ENCODE assay signal across 8 mouse cellular contexts in the genomic region with DNA sequence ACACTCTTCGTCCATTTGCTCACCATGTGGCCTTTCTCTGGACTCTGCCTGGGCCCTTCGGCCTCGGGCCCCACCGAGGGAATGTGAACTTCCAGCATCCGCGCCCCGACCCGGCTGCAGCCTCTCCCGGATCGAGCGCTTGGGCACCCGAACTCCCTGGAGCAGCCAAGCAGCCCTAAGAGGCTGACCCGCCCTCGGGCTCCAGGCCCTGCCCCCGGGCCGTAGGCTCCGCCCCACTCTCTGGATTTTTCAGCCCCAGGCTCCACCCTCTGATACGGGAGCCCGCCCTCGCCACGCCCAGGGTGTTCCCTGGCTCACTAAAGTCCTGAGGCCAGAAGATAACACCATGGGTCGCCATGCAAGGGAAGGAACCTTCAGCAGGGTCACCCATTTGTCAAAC. TPM values are rescaled to one million over a fixed set of nuclear protein-coding genes. Genes with fewer than 3 reads are reported as not detected.
A peak's percentile ranks its signal among the peaks of the same experiment; 100 is the strongest.
DNase-seq lines count a peak whose midpoint lies in the region; ATAC-seq and TF ChIP-seq lines count a peak whose summit lies in the region.

Gene Snx22 (minus strand): TSS at position 137 of the 400 bp plus-strand sequence.

- intact Hi-C loops in left cerebral cortex, postnatal 25 days (cut with DNase I) = no loop called here

- peak; percentile 86 for ATAC-seq in hindbrain, postnatal 0 days
- ATAC-seq in megakaryocyte-erythroid progenitor cell, adult 5-6 weeks (replicated peaks; ENCODE audit: low FRiP score, low TSS enrichment, poor library complexity, severe bottlenecking) = peak; percentile 96

- no peak for TF ChIP-seq CTCF in cortical plate, adult 2 months (IDR thresholded peaks at IDR 0.05; ENCODE audit: extremely low read depth, insufficient read depth, low read length)
- no peak for TF ChIP-seq CTCF in hindbrain, postnatal 0 days (IDR thresholded peaks at IDR 0.05; ENCODE audit: low read depth)

- no peaks in the 10 kb centered on the region for H3K4me1 ChIP-seq in cortical plate, adult 2 months (ENCODE audit: control insufficient read depth, insufficient read depth, low read length)
- no peaks in the 10 kb centered on the region for H3K4me1 ChIP-seq in hindbrain, postnatal 0 days (ENCODE audit: insufficient read depth, low read length)

- H3K9ac ChIP-seq in hindbrain, postnatal 0 days (replicated peaks; ENCODE audit: low read length) = peak within 1 kb of the TSS; percentile 61

- H3K27me3 ChIP-seq in hindbrain, postnatal 0 days (ENCODE audit: insufficient read depth, low read length) = no peaks in the 10 kb centered on the region

- TF ChIP-seq POLR2A in cortical plate, adult 2 months (IDR thresholded peaks at IDR 0.05; ENCODE audit: extremely low read depth, insufficient read depth, low read length) = no peak

- 1% methylated on average over 22 of the region's 22 CpGs for WGBS in hindbrain, postnatal 0 days

- H3K4me3 ChIP-seq in cortical plate, adult 2 months (ENCODE audit: insufficient read depth, low read length) = peak within 1 kb of the TSS; percentile 39
- H3K4me3 ChIP-seq in hindbrain, postnatal 0 days (ENCODE audit: low read length) = peak within 1 kb of the TSS; percentile 54

- peak within 1 kb of the TSS; percentile 95 for H3K4me2 ChIP-seq in hindbrain, postnatal 0 days (ENCODE audit: low read depth, low read length)

- peaks cover 20% of the 10 kb centered on the region for H3K36me3 ChIP-seq in hindbrain, postnatal 0 days (ENCODE audit: insufficient read depth, low read length)

- no peaks in the 10 kb centered on the region for H3K9me3 ChIP-seq in hindbrain, postnatal 0 days (ENCODE audit: low read length)

- no peak within 1 kb of the TSS for H3K27ac ChIP-seq in cortical plate, adult 2 months (ENCODE audit: insufficient read depth, low read length)
- H3K27ac ChIP-seq in hindbrain, postnatal 0 days = no peak within 1 kb of the TSS

- DNase-seq in adrenal gland, adult (ENCODE audit: inconsistent age in 2 of 2, low spot score in 1 of 2) = peak; percentile 90 to 96
- DNase-seq in gastrocnemius, adult 8-10 months (ENCODE audit: low spot score in 2 of 2) = peak; percentile 79 to 84
- peak; percentile 83 for DNase-seq in hindbrain, postnatal 0 days (ENCODE audit: low spot score)
- peak; percentile 58 to 66 for DNase-seq in left cerebral cortex, postnatal 25 days (ENCODE audit: low spot score in 2 of 2)
- peak; percentile 79 for DNase-seq in right cerebral cortex, postnatal 10 days (ENCODE audit: low spot score in 2 of 2)
- peak; percentile 82 for DNase-seq in urinary bladder, postnatal 25 days (ENCODE audit: low spot score)

RNA-seq across cellular contexts. Expression of gene Snx22, which starts in this region (rescaled TPM):
- 7.2 and 7.3 TPM in 2 replicates for polyA plus RNA-seq in cortical plate, adult 2 months (2012; rRNA removed)
- under 1 TPM in 3 of 4 experiments, not detected in 1; 0.12 to 0.29 (median 0.18) TPM for total RNA-seq in gastrocnemius, adult 8-10 months (2022)
- 7.1 and 8.8 TPM in 2 replicates for total RNA-seq in hindbrain, postnatal 0 days (2014; rRNA removed)
- polyA plus RNA-seq in hindbrain, postnatal 0 days (2015; fragmentation: Nextera tagmentation; extraction: Ambion mirVana) = 12.8 and 13.2 TPM in 2 replicates
- total RNA-seq in left cerebral cortex, postnatal 25 days (2021) = 1 to 10 TPM; 3.2 to 3.3 TPM
- total RNA-seq in megakaryocyte-erythroid progenitor cell, adult 5-6 weeks (2014; fragmentation: Nextera tagmentation) = 1.3 and 2.2 TPM in 2 replicates
- total RNA-seq in megakaryocyte-erythroid progenitor cell, adult 5-6 weeks (2017) = 0.80 and 0.99 TPM in 2 replicates

Comparison
In these comparisons a context has a peak if more than half of its experiments do, and no peak if none do; other contexts are left out.
1. Peak in DNase-seq in gastrocnemius, adult 8-10 months; RNA of the gene not detected or under 1 TPM.